Mouse (Mus musculus) T-cell, adult 2 months (primary cell): ENCODE measurements around the gene Krt15.

ENCODE experiments used
- DNase-seq: peaks from one replicate; pipeline ENCODE4 v3.0.0; 2022; ENCODE audit warnings: low spot score

Gene Krt15

DNA sequence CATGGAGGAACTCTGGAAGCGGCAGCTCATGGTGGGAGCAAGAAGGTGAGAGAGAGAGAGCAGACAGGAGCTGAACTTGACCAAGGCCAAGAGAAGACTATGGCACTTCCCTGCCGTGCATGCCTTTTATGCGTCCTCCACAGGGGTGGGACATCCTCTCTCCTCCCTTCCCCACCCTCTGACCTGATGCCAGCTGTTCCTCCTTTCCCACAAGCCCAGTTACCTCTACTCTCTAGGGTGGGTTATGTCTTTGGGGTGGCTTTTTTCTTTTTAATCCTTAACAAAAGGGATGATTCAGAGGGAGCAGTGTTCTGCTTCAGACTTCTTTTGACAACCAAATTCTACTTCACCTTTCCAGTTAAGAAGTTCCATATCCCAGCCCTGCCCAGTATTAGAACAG is 14.3 kb downstream of the Krt15 start, which contains the start of gene Krt13:
Krt13 (minus strand) TSS at position 101 of the 400 bp plus-strand sequence.
- no peak for DNase-seq

DNA sequence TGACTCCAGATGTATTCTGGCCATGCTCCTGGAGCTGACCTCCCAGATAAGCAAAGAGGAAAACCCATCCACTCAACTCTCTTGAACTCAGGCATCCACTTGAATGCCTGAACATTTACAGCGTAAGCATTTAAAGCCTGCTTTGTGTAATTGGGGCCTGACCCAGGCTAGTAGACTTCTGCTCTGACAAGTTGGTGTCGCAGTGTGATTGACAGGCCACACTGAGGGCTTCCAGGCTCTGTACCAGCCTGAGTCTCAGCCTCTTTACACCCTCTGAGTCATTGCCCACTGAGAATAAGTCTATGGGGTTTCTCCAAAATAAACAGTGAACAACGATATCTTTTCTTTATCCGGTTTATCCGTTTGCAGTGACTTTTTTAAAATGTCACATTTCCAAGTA is 15.4 kb downstream of the Krt15 start:
- no peak for DNase-seq

GRCm38 (mm10) chr11:100113742-100114029 is 22.0 kb downstream of the Krt15 start:
- no peak for DNase-seq

- DNase-seq = no peak
Measured at GRCm38 (mm10) chr11:100112935-100113741, 22.6 kb downstream of the Krt15 start.

GRCm38 (mm10) chr11:100105576-100106122 is 30.1 kb downstream of the Krt15 start, which contains the start of gene Krt36:
TSS of gene Krt36 (minus strand) at chr11:100105626.
- DNase-seq = no peak

DNA sequence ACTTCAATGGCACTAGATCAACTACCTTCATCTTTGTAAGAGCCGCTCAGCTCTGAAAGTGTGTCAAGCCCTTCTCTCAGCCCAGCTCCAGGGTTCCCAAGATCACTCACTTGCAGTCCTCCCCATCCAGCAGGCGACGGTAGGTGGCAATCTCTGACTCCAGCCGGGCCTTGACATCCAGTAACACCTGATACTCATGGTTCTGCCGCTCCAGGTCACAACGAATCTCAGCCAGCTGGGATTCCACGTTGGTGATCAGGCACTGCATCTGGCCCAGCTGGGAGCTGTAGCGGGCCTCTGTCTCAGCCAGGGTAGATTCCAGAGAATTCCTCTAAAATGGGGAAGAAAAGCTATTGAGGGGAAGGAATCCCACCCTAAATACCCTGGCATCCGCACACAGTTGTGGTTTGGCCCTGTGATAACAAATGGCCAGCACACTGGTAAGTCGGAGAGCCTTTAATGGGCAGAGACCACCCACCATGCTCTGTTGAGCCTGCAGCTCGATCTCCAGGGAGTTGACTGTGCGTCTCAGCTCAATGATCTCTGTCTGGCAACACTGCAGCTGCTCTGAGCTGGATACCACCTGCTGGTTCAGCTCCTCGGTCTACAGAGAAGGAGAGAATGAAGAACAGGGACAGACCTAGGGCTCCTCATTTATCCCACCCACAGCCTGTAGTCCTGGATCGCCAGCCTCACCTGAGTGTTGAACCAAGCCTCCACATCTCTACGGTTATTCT is 32.9 kb downstream of the Krt15 start:
- no peak for DNase-seq

DNA sequence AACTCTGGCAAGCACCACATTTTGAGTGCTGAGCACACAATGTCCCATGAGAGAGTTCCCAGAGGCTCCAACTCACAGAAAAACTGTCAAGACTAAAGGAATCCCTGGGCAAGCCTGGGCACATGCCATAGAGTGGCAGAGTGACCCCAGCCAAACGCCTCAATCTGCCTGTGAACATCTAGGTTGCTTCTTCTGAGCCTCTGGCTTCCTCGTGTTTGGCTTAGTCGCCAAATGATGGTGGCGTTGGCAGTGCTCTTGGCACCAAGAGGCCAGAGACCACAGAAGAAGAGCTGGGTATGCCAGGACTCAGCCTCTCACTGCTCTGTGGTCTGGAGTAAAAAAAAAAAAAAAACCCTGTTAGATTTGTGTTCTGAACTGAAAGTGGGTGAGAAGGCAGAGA is 35.3 kb downstream of the Krt15 start:
- DNase-seq = no peak

DNA sequence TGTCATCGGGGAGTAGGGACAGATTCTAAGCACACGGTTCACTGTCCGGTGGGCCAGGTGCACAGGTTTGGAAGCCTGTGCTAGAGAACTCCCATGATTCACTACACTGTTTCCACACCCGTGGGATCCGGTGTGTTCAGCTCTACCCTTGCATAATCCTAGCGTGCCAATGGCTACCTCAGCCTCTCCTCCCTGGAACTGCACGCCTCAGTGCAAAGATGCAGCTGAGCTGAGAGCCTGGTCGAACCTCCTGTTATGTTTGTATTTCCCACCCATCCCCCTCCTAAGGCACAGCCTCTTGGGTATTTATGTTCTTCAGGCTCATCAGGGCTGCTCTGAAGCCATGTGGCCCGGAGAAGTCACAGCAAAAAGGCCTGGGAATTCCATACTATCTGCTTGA is 37.9 kb downstream of the Krt15 start:
- DNase-seq = no peak

DNA sequence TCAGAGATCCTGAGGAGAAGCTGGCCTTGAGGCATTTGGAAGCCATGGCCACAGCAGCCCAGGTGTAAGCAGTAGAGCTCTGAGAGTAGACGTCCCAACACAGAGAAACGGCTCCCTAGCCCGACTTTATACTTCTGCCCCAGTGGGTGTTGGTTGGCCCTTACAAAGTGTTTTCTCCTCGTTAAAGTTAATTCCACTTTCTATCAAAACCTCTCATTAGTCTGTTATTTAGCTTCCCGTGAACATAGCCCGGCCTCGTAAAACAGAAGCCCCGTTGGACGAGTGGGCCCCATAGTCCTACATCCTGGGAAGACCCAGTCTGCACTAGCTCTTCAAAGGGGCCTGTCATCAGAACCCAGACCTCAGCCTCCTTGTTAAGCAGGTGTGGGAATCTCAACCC is 39.6 kb downstream of the Krt15 start, which contains the start of gene Krt35:
Krt35 (minus strand) TSS at position 101 of the 400 bp plus-strand sequence.
- DNase-seq = no peak

- no peak for DNase-seq
Measured at GRCm38 (mm10) chr11:100088378-100089025, 47.2 kb downstream of the Krt15 start.

DNA sequence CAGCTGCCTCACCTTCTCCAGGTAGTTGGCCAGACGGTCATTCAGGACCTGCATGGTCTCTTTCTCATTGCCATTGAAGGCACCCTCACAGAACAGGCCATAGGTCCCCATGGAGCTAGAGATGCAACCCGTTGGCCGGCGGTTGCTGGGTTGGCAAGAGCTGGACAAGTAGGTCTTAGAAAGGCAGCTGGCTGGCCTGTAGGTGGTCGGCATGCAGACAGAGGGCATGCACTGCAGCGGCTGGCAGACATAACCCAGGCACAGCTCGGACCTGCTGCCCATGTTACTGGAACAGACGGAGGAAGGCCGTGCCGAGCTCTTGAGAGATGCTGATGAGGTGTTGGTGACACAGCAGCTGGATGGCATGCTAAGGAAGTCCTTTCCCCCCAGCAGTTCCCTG is 47.9 kb downstream of the Krt15 start, which contains the start of gene Krt32:
Krt32 (minus strand) TSS at position 366 of the 400 bp plus-strand sequence.
- DNase-seq = no peak
